Mouse (Mus musculus): ENCODE data around the gene Fam71e1. TPM values are rescaled to one million over a fixed set of nuclear protein-coding genes. Genes with fewer than 3 reads are reported as not detected.

Fam71e1 gene
- polyA plus RNA-seq, 1 experiment from 2014 or later = 28.9 TPM

DNA sequence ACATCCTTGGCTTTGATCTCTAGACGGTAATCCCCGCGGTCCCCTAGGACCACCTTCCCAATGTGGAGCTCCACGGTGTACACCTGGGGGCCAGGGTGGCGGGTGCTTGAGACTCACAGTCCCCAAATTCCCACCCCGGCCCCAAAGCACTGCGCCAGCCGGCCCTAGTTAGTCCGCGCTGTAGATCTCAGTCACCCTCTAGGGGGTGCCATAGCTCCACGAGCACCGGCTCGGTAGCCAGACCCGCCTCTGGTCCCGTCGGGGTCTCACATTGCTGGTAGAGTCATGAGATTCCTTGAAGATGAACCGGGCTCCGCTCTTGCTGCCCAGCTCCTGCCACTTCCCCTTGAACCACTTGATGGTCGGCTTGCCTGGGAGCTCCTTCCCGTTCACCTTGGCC lies 25.3 kb downstream of the Fam71e1 start:
- no peaks in the 10 kb centered on the region for H3K9me3 ChIP-seq (ENCODE audit: control insufficient read depth, low read length)
- 0 out of 2 replicates have a peak overlapping the region, but pooled peaks have one; percentile 11 for H3K4me3 ChIP-seq (replicated peaks; ENCODE audit: low read length)
- no peaks in the 10 kb centered on the region for H3K36me3 ChIP-seq (ENCODE audit: control insufficient read depth, insufficient read depth)
- 3% methylated on average over 20 of the region's 20 CpGs for WGBS
- peak overlapping the region; percentile 36 for H3K4me2 ChIP-seq (ENCODE audit: low read length)
- ATAC-seq = peak; percentile 71
- 0 out of 2 replicates have a peak overlapping the region, but pooled peaks have one; percentile 35 for H3K9ac ChIP-seq (replicated peaks; ENCODE audit: low read depth, low read length)
- peaks cover 9% of the 10 kb centered on the region for H3K4me1 ChIP-seq (replicated peaks; ENCODE audit: control insufficient read depth, insufficient read depth, low read length)
- H3K27ac ChIP-seq (ENCODE audit: low read length) = no peak overlapping the region
- H3K27me3 ChIP-seq (replicated peaks; ENCODE audit: control insufficient read depth, insufficient read depth, low read length) = peaks cover 14% of the 10 kb centered on the region; the same call in 1 of the 2 replicates

DNA sequence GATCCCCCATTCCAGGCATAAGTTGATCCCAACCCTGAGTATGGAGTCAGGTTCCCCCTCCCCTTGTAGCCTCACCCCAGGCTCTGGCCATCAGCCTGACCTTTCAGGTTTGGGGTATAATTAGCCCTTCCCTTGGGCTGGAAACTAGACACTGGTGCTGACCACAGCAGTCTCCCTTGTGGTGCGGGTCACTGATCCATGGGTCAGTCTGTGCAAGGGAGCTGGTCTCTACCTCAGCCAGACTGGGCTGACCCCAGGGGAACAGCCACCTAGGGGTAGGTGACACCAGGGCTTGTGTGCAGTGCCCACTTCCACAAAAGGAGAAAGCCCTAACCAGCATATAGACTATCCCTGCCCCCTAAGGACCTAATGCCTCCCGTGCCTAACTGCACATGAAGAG lies 26.7 kb downstream of the Fam71e1 start:
- no peak overlapping the region for H3K4me3 ChIP-seq (replicated peaks; ENCODE audit: low read length)
- H3K4me2 ChIP-seq (ENCODE audit: low read length) = no peak overlapping the region
- WGBS = 91% methylated on average over 2 of the region's 2 CpGs
- no peaks in the 10 kb centered on the region for H3K9me3 ChIP-seq (ENCODE audit: control insufficient read depth, low read length)
- H3K4me1 ChIP-seq (replicated peaks; ENCODE audit: control insufficient read depth, insufficient read depth, low read length) = peaks cover 13% of the 10 kb centered on the region
- no peak overlapping the region for H3K9ac ChIP-seq (replicated peaks; ENCODE audit: low read depth, low read length)
- no peak overlapping the region for H3K27ac ChIP-seq (ENCODE audit: low read length)
- ATAC-seq = no peak
- H3K27me3 ChIP-seq (replicated peaks; ENCODE audit: control insufficient read depth, insufficient read depth, low read length) = peaks cover 14% of the 10 kb centered on the region; the same call in 1 of the 2 replicates
- no peaks in the 10 kb centered on the region for H3K36me3 ChIP-seq (ENCODE audit: control insufficient read depth, insufficient read depth)

DNA sequence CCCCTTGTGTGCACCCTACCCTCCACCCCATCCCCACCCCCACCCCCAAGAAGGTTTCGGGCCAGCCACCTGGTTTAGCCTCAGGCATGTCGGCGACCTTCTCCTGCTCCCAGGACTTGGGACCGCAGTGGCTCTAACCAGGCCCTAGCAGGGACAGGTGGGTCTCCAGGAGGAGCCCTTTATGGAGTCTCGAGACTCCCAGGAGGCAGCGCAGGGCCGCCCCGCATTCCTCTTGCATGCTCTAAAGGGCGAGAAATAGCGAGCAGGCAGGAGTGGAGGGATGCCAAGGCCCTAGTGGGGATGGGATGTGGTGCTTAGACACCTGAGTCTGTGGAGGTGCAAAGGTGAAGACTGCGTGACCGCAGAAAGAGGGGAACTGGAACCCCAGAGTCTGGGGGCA lies 28.1 kb downstream of the Fam71e1 start, which contains the start of gene Mybpc2:
Mybpc2 (minus strand) TSS at position 155 of the 400 bp plus-strand sequence.
- no peak for ATAC-seq
- H3K36me3 ChIP-seq (ENCODE audit: control insufficient read depth, insufficient read depth) = no peaks in the 10 kb centered on the region
- H3K4me2 ChIP-seq (ENCODE audit: low read length) = peak within 1 kb of the TSS; percentile 23
- no peak within 1 kb of the TSS for H3K27ac ChIP-seq (ENCODE audit: low read length)
- H3K9ac ChIP-seq (replicated peaks; ENCODE audit: low read depth, low read length) = no peak within 1 kb of the TSS
- H3K4me1 ChIP-seq (replicated peaks; ENCODE audit: control insufficient read depth, insufficient read depth, low read length) = peaks cover 16% of the 10 kb centered on the region
- H3K27me3 ChIP-seq (replicated peaks; ENCODE audit: control insufficient read depth, insufficient read depth, low read length) = peaks cover 12% of the 10 kb centered on the region; the same call in 1 of the 2 replicates
- 34% methylated on average over 12 of the region's 12 CpGs for WGBS
- no peak within 1 kb of the TSS for H3K4me3 ChIP-seq (replicated peaks; ENCODE audit: low read length)
- no peaks in the 10 kb centered on the region for H3K9me3 ChIP-seq (ENCODE audit: control insufficient read depth, low read length)

DNA sequence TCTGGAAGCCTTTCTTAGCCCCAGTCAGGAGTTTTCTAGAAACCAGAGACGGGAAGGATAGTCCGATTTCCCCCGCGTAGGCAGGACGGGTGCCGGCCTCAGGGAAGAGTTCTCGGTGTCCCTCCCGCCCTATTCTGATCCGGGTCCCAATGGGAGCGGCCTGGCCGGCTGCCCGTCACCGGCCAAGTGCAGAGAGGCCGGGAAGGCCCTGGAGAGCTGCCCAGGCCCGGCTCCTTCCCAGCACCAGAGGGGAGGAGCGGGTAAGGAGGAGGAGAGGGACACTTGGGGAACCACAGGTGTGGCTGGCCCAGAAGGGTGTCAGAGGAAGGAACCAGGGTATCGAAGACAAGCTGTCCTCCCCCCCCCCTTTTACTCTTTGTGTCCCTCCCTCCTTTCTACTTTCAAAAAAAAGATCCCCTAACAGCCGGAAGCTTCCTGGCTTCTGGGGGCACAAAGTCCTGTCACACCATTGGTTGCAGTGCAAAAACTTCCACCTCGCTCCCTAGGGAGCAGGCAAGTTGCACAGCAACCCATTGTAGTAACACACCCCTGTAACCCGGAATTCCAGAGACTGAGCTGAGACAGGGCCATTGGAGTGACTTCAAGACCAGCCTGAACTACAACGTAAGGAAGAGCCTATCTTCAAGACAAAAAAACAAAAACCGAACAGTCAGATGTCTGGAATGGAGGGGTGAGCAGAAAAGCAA lies 28.9 kb downstream of the Fam71e1 start:
- Histone ChIP-seq H3K4me3 (replicated peaks; ENCODE audit: low read length) (no peak overlapping the region), H3K36me3 (ENCODE audit: control insufficient read depth, insufficient read depth) (no peaks in the 10 kb centered on the region), H3K9ac (replicated peaks; ENCODE audit: low read depth, low read length) (no peak overlapping the region), H3K4me2 (ENCODE audit: low read length) (peak overlapping the region; percentile 23), H3K9me3 (ENCODE audit: control insufficient read depth, low read length) (no peaks in the 10 kb centered on the region), H3K27me3 (replicated peaks; ENCODE audit: control insufficient read depth, insufficient read depth, low read length) (peaks cover 12% of the 10 kb centered on the region; the same call in 1 of the 2 replicates), H3K27ac (ENCODE audit: low read length) (no peak overlapping the region), H3K4me1 (replicated peaks; ENCODE audit: control insufficient read depth, insufficient read depth, low read length) (peaks cover 16% of the 10 kb centered on the region)
- 12% methylated on average over 22 of the region's 22 CpGs for WGBS
- no peak for ATAC-seq

DNA sequence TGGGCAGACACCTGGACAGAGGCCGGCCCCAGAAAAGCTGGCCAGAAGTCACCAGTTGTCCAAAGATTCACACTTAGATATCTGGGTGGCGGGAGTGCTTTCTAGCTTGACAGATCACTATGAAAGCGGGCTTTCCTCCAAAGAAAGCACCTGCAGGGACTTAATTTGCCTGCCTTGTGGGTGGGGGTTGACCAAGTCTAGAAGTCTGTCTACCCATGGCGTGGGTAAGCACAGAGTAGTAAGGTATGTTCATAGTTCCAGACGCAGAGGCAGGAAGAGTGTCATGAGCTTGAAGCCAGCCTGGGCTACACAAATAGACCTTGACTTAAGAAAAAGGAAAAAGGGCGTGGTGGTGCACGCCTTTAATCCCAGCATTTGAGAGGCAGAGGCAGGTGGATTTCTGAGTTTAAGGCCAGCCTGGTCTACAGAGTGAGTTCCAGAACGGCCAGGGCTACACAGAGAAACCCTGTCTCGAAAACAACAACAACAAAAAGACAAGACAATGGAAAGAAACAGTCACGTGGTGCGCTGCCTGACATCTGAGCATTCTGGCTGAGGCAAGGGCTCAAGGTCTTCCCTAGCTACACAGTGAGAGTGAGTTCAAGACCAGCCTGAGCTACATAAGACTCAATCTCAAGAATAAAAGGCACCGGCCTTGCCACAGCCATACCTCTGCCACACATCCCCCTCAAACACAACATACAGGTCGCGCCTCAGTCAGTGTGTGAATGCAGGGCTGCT lies 30.2 kb downstream of the Fam71e1 start:
- no peak overlapping the region for H3K4me2 ChIP-seq (ENCODE audit: low read length)
- H3K36me3 ChIP-seq (ENCODE audit: control insufficient read depth, insufficient read depth) = no peaks in the 10 kb centered on the region
- WGBS = 88% methylated on average over 14 of the region's 14 CpGs
- no peak for ATAC-seq
- no peak overlapping the region for H3K4me3 ChIP-seq (replicated peaks; ENCODE audit: low read length)
- peaks cover 14% of the 10 kb centered on the region for H3K4me1 ChIP-seq (replicated peaks; ENCODE audit: control insufficient read depth, insufficient read depth, low read length)
- peaks cover 12% of the 10 kb centered on the region; the same call in 1 of the 2 replicates for H3K27me3 ChIP-seq (replicated peaks; ENCODE audit: control insufficient read depth, insufficient read depth, low read length)
- no peak overlapping the region for H3K9ac ChIP-seq (replicated peaks; ENCODE audit: low read depth, low read length)
- H3K9me3 ChIP-seq (ENCODE audit: control insufficient read depth, low read length) = no peaks in the 10 kb centered on the region
- H3K27ac ChIP-seq (ENCODE audit: low read length) = no peak overlapping the region

DNA sequence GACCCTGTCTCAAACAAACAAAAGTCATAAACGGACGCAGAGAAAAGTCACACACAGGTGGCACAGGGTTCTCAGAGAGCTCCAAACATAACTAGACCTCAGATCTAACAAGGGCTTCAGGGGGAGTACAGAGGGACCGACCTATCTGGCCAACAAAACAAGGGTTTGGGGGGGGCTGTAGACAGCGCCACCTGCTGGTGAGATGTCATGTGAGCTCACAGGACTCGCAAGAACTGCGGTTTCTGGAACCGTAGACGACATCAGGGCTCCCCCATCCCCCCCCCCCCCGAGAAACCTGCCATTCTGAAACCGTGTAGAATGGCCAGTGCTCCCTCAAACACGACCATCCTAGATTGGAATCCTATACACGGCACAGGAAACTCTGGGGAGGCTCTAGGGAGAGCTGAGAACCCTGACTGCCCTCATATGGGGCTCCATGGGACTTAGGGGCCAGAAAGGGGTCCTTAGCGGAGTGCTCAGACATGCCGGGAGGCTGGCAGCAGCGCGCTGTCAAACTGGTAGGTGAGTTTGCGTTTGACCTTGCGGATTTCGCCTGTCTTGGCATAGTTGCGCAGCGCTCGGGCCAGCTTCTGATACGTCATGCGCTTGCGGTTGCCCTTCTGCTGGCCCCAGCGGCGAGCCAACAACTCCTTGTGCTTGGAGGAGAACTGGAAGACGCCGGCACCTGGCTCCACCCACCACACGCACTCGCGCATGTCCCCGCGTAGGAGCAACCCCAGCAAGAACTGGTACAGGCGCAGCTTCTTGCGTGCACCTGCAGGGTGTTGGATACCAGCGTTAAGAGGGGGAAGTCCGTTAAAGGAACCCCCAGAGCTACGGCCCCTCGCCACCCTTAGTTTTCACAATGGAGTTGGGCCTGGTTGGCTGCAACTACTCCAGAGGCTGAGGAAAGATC lies 31.4 kb downstream of the Fam71e1 start:
- 0 out of 2 replicates have a peak, but pooled peaks cover 8% of the 10 kb centered on the region for H3K27me3 ChIP-seq (replicated peaks; ENCODE audit: control insufficient read depth, insufficient read depth, low read length)
- ATAC-seq = peak; percentile 47; the same call in 1 of the 2 replicates

DNA sequence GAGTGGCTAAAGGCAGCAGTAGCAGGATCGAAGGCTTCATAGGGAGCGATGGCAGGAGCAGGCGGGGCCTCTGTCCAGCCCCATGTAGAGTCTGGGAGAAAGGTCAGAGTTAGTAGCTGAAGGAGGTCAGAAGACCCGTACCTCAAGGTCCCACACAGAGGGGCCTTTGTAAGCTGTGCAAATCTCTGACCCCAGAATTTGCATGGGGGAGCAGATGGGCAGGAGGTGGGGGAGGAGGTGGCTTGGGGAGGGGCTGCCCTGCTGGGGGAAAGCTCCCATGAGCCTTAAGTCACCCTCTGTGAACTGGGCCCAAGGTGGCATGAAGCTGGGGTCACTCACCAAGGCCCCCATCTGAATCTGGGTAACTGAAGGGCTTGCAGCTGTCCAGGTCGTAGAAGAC lies 33.1 kb downstream of the Fam71e1 start:
- no peak overlapping the region for H3K27ac ChIP-seq (ENCODE audit: low read length)
- peaks cover 12% of the 10 kb centered on the region for H3K4me1 ChIP-seq (replicated peaks; ENCODE audit: control insufficient read depth, insufficient read depth, low read length)
- H3K9ac ChIP-seq (replicated peaks; ENCODE audit: low read depth, low read length) = no peak overlapping the region
- H3K9me3 ChIP-seq (ENCODE audit: control insufficient read depth, low read length) = no peaks in the 10 kb centered on the region
- no peaks in the 10 kb centered on the region for H3K36me3 ChIP-seq (ENCODE audit: control insufficient read depth, insufficient read depth)
- H3K27me3 ChIP-seq (replicated peaks; ENCODE audit: control insufficient read depth, insufficient read depth, low read length) = no peaks in the 10 kb centered on the region
- no peak for ATAC-seq
- no peak overlapping the region for H3K4me2 ChIP-seq (ENCODE audit: low read length)
- H3K4me3 ChIP-seq (replicated peaks; ENCODE audit: low read length) = no peak overlapping the region
- 77% methylated on average over 5 of the region's 5 CpGs for WGBS

More for the DNA sequence above, 31.4 kb downstream of the Fam71e1 start:
- Histone ChIP-seq H3K9ac (replicated peaks; ENCODE audit: low read depth, low read length) (peak overlapping the region; percentile 52), H3K4me2 (ENCODE audit: low read length) (peak overlapping the region; percentile 81), H3K4me3 (replicated peaks; ENCODE audit: low read length) (peak overlapping the region; percentile 44), H3K9me3 (ENCODE audit: control insufficient read depth, low read length) (no peaks in the 10 kb centered on the region), H3K36me3 (ENCODE audit: control insufficient read depth, insufficient read depth) (no peaks in the 10 kb centered on the region), H3K4me1 (replicated peaks; ENCODE audit: control insufficient read depth, insufficient read depth, low read length) (peaks cover 12% of the 10 kb centered on the region), H3K27ac (ENCODE audit: low read length) (no peak overlapping the region)
- 4% methylated on average over 40 of the region's 40 CpGs for WGBS

DNA sequence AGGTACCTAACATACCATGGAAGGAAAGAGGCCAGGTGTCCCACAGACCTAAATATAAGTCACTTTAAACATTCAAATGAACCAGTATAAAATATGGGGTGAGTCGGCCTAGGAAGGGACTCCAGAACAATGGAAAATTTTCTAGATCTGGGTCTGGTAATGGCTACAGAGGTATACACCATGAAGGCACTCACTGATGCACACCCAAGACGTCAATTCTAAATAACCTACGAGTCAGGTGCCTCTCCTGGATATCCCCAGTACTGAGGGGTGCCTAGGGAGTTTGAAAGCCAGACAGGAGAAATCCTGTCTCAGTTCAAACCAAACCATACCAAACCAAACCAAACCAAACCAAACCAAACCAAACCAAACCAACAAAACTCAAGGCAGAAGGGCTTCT lies 34.1 kb downstream of the Fam71e1 start:
- Histone ChIP-seq H3K4me3 (replicated peaks; ENCODE audit: low read length) (no peak overlapping the region), H3K27me3 (replicated peaks; ENCODE audit: control insufficient read depth, insufficient read depth, low read length) (no peaks in the 10 kb centered on the region), H3K4me2 (ENCODE audit: low read length) (no peak overlapping the region), H3K27ac (ENCODE audit: low read length) (no peak overlapping the region), H3K4me1 (replicated peaks; ENCODE audit: control insufficient read depth, insufficient read depth, low read length) (peaks cover 7% of the 10 kb centered on the region), H3K9me3 (ENCODE audit: control insufficient read depth, low read length) (no peaks in the 10 kb centered on the region), H3K9ac (replicated peaks; ENCODE audit: low read depth, low read length) (no peak overlapping the region), H3K36me3 (ENCODE audit: control insufficient read depth, insufficient read depth) (no peaks in the 10 kb centered on the region)
- no peak for ATAC-seq
- 71% methylated on average over 3 of the region's 3 CpGs for WGBS

Measured in forebrain, embryonic 16.5 days (tissue).